Mouse (Mus musculus) liver, embryonic 13.5 days (tissue): ENCODE measurements around the gene Rap1gap2. TPM values are rescaled to one million over a fixed set of nuclear protein-coding genes. Genes with fewer than 3 reads are reported as not detected.
A peak's percentile ranks its signal among the peaks of the same experiment; 100 is the strongest.

Experiments used
- ATAC-seq: fragments of 200-750 bp; cut with Nextera tagmentation; 2 replicates; pipeline ENCODE4 v1.8.0; 2017; ENCODE audit warnings: low read depth, mild to moderate bottlenecking, moderate number of reproducible peaks, moderate library complexity
- DNase-seq: peaks from one replicate; pipeline ENCODE4 v3.0.0; 2022
- H3K27ac ChIP-seq: fragments of 300-500 bp; sonication (generic); 2 replicates; pipeline ENCODE4 v1.5.1; 2015; ENCODE audit warnings: moderate library complexity, mild to moderate bottlenecking, inconsistent platforms
- H3K27me3 ChIP-seq: fragments of 300-500 bp; sonication (generic); 2 replicates; pipeline ENCODE4 v1.6.1; 2015; ENCODE audit warnings: mild to moderate bottlenecking, inconsistent platforms
- H3K36me3 ChIP-seq: fragments of 300-500 bp; sonication (generic); 2 replicates; pipeline ENCODE4 v1.6.1; 2015; ENCODE audit warnings: mild to moderate bottlenecking, inconsistent platforms
- H3K4me1 ChIP-seq: fragments of 300-500 bp; sonication (generic); replicated peaks from 2 replicates; pipeline ENCODE4 v1.6.1; 2015; ENCODE audit warnings: inconsistent platforms
- H3K4me2 ChIP-seq: fragments of 300-500 bp; sonication (generic); 2 replicates; pipeline ENCODE4 v1.6.1; 2015; ENCODE audit warnings: inconsistent platforms, mild to moderate bottlenecking, moderate library complexity
- H3K4me3 ChIP-seq: fragments of 300-500 bp; sonication (generic); replicated peaks from 2 replicates; pipeline ENCODE4 v1.5.1; 2015; ENCODE audit warnings: mild to moderate bottlenecking, inconsistent platforms
- H3K9ac ChIP-seq: fragments of 300-500 bp; sonication (generic); 2 replicates; pipeline ENCODE4 v1.6.1; 2015; ENCODE audit warnings: mild to moderate bottlenecking, inconsistent platforms
- H3K9me3 ChIP-seq: fragments of 300-500 bp; sonication (generic); replicated peaks from 2 replicates; pipeline ENCODE4 v1.6.1; 2016; ENCODE audit warnings: inconsistent platforms
- whole genome bisulfite sequencing: fragments of 180-500 bp; shearing (Covaris S2); methylation state at CpG from one replicate; pipeline ENCODE4 v1.1.7; 2015; ENCODE audit not compliant: insufficient replicate concordance; 5-methylcytosine and 5-hydroxymethylcytosine counted together
- polyA plus RNA-seq: library from polyadenylated mRNA; unstranded; fragments of >200 nt; fragmentation: Nextera tagmentation; extraction: Ambion mirVana; gene quantifications from 2 replicates; pipeline ENCODE4 v1.2.1, GENCODE M21; 2015

Gene Rap1gap2
- polyA plus RNA-seq, 1 experiment from 2014 or later, result 0.77 TPM

- Histone ChIP-seq H3K27ac (no peak overlapping the region), H3K9me3 (no peaks in the 10 kb centered on the region), H3K4me3 (no peak overlapping the region), H3K36me3 (no peaks in the 10 kb centered on the region), H3K27me3 (no peaks in the 10 kb centered on the region), H3K4me2 (no peak overlapping the region), H3K9ac (no peak overlapping the region), H3K4me1 (0 out of 2 replicates have a peak, but pooled peaks cover 4% of the 10 kb centered on the region)
- WGBS, result 47% methylated on average over 4 of the region's 4 CpGs
- DNase-seq, result no peak
- 0 out of 2 replicates have a peak, but pooled peaks have one; percentile 43 for ATAC-seq
Observed at GRCm38 (mm10) chr11:74408587-74409446, 201.9 kb downstream of the Rap1gap2 start.

DNA sequence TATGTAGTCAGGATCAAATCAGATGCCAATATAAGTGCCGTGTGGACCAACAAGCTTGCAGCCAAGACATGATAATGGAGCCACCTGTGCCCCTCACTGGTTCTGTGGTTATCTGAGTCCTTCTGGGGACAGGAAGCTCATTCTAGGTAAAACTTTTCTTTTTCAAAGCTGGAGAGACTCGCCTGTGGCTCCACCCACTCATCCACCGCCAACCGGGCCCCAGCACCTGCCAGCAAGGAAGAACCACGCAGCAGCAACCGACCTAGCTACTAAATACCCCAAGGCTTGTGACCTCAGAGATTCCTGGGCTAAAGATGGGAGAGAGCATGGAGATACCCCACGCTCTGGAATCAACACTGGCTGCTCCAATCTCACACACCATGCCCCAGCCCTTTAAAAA is 205.5 kb downstream of the Rap1gap2 start:
- DNase-seq, result no peak
- H3K9ac ChIP-seq, result no peak overlapping the region
- WGBS, result 61% methylated on average over 7 of the region's 7 CpGs

GRCm38 (mm10) chr11:74404216-74404615 is 206.5 kb downstream of the Rap1gap2 start:
- no peak overlapping the region for H3K9ac ChIP-seq
- no peak overlapping the region for H3K4me3 ChIP-seq
- no peaks in the 10 kb centered on the region for H3K27me3 ChIP-seq
- no peak overlapping the region for H3K27ac ChIP-seq
- H3K4me1 ChIP-seq, result no peaks in the 10 kb centered on the region
- no peaks in the 10 kb centered on the region for H3K36me3 ChIP-seq
- no peak overlapping the region for H3K4me2 ChIP-seq
- 48% methylated on average over 2 of the region's 2 CpGs for WGBS
- DNase-seq (no peak), ATAC-seq (no peak)
- no peaks in the 10 kb centered on the region for H3K9me3 ChIP-seq

More for the DNA sequence above, 205.5 kb downstream of the Rap1gap2 start:
- Histone ChIP-seq H3K4me3 (no peak overlapping the region), H3K27ac (no peak overlapping the region), H3K36me3 (no peaks in the 10 kb centered on the region), H3K4me2 (no peak overlapping the region), H3K27me3 (no peaks in the 10 kb centered on the region), H3K4me1 (0 out of 2 replicates have a peak, but pooled peaks cover 3% of the 10 kb centered on the region), H3K9me3 (no peaks in the 10 kb centered on the region)
- no peak for ATAC-seq

DNA sequence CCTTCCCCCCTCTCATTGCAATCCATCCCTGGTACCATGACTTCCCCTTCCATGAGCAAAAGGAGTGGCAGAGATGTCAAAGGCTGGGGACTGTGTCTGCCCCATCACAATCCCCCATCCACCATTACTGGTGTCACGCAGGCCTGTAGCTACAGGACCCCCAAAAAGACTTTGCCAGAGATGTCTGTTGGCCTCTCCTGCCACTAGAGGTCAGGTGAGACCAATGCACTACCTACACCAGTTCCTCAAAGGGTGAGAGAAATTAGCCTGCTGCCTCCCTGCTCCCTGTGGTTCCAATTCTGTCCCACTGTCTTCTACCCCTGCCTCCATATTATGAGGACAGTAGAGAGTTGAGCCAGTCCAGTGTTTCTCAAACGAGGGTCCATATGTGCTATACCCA is 208.6 kb downstream of the Rap1gap2 start:
- no peak for ATAC-seq
- H3K4me3 ChIP-seq, result no peak overlapping the region

DNA sequence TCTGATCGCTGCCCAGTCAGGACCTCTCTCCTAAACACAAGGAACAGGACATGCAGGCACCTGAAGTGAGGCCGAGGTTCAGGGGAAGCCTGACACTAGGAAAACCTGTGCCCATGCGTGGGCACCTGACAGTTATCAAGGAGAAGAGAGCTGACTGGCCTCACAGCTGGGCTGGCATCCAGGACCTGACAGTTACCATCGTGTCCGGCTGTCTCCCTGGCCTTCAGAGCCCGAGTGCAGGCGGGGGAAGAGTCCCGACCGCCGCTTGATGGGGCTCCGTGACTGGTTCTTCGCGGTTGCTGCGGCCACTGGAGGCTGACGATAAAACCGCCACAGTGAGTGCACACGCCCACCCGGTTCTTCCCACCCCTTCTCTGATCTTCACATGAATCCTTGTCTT is 215.1 kb downstream of the Rap1gap2 start:
- Histone ChIP-seq H3K27me3 (no peaks in the 10 kb centered on the region), H3K4me2 (no peak overlapping the region), H3K27ac (no peak overlapping the region), H3K4me3 (no peak overlapping the region), H3K36me3 (no peaks in the 10 kb centered on the region), H3K9me3 (no peaks in the 10 kb centered on the region), H3K9ac (no peak overlapping the region), H3K4me1 (0 out of 2 replicates have a peak, but pooled peaks cover 3% of the 10 kb centered on the region)
- ATAC-seq (no peak), DNase-seq (no peak)
- 55% methylated on average over 18 of the region's 18 CpGs for WGBS

More for the DNA sequence above, 208.6 kb downstream of the Rap1gap2 start:
- no peak overlapping the region for H3K4me2 ChIP-seq
- H3K9ac ChIP-seq, result no peak overlapping the region
- no peaks in the 10 kb centered on the region for H3K9me3 ChIP-seq
- DNase-seq, result no peak
- no peaks in the 10 kb centered on the region for H3K27me3 ChIP-seq
- H3K27ac ChIP-seq, result no peak overlapping the region
- H3K4me1 ChIP-seq, result no peaks in the 10 kb centered on the region
- H3K36me3 ChIP-seq, result no peaks in the 10 kb centered on the region
- 21% methylated on average over 2 of the region's 2 CpGs for WGBS

- Histone ChIP-seq H3K9me3 (no peaks in the 10 kb centered on the region), H3K9ac (no peak overlapping the region), H3K27ac (no peak overlapping the region), H3K4me1 (0 out of 2 replicates have a peak, but pooled peaks cover 3% of the 10 kb centered on the region), H3K27me3 (no peaks in the 10 kb centered on the region), H3K4me3 (no peak overlapping the region), H3K36me3 (no peaks in the 10 kb centered on the region), H3K4me2 (no peak overlapping the region)
- 77% methylated on average over 5 of the region's 5 CpGs for WGBS
- DNase-seq (no peak), ATAC-seq (peak; percentile 77)
Observed at GRCm38 (mm10) chr11:74393489-74393888, 217.2 kb downstream of the Rap1gap2 start.

GRCm38 (mm10) chr11:74392903-74393302 is 217.8 kb downstream of the Rap1gap2 start:
- WGBS, result 61% methylated on average over 6 of the region's 6 CpGs
- no peak overlapping the region for H3K4me2 ChIP-seq
- no peak overlapping the region for H3K4me3 ChIP-seq
- no peaks in the 10 kb centered on the region for H3K27me3 ChIP-seq
- H3K36me3 ChIP-seq, result no peaks in the 10 kb centered on the region
- DNase-seq, result no peak
- no peaks in the 10 kb centered on the region for H3K9me3 ChIP-seq
- ATAC-seq, result no peak
- H3K4me1 ChIP-seq, result 0 out of 2 replicates have a peak, but pooled peaks cover 3% of the 10 kb centered on the region
- no peak overlapping the region for H3K9ac ChIP-seq
- no peak overlapping the region for H3K27ac ChIP-seq

DNA sequence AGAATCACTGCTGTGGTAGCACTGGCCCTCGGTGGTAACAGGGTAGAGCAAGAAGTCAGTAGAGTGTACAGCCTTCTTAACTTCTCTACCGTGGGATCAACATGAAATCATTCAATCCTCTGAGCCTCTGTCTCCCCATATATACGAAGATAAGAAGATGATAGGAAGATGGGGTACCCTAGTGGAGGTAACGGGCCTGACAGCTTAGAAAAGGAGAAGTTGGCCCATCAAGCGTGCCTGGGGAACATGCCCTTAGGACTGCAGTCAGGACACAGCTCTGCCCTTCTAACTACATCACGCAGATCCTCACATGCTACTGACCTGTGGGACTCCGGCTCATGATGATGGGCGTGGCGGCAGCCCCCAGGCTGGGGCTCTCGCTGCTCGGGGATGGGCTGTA is 218.8 kb downstream of the Rap1gap2 start:
- WGBS, result 60% methylated on average over 11 of the region's 11 CpGs
- Histone ChIP-seq H3K36me3 (no peaks in the 10 kb centered on the region), H3K9ac (no peak overlapping the region), H3K27ac (no peak overlapping the region), H3K4me1 (0 out of 2 replicates have a peak, but pooled peaks cover 3% of the 10 kb centered on the region), H3K9me3 (no peaks in the 10 kb centered on the region), H3K4me3 (no peak overlapping the region), H3K27me3 (no peaks in the 10 kb centered on the region), H3K4me2 (no peak overlapping the region)
- DNase-seq, result no peak
- no peak for ATAC-seq

DNA sequence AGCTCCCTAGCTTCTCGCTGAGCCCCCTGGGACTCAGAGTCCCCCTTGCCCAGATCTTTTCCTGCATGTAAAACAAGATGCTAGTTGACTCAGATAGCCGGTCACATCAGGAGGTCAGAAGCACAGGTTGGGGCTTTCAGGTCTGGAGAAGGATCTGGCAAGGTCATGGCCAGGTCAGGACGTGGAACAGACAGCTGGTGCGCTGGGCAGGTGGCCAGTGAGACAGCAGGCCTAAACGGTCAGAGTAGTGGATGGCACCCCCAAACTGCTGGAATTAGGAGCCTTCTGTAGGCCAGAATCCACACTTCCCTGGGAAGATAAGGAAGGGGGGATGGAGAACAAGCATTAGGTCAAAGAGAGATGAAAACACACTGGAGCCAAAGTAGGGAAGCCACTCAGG is 223.5 kb downstream of the Rap1gap2 start:
- H3K4me2 ChIP-seq, result no peak overlapping the region
- no peak overlapping the region for H3K27ac ChIP-seq
- H3K27me3 ChIP-seq, result no peaks in the 10 kb centered on the region
- no peaks in the 10 kb centered on the region for H3K9me3 ChIP-seq
- 68% methylated on average over 5 of the region's 5 CpGs for WGBS
- ATAC-seq (no peak), DNase-seq (no peak)
- no peak overlapping the region for H3K9ac ChIP-seq
- H3K36me3 ChIP-seq, result no peaks in the 10 kb centered on the region
- H3K4me3 ChIP-seq, result no peak overlapping the region
- no peaks in the 10 kb centered on the region for H3K4me1 ChIP-seq

DNA sequence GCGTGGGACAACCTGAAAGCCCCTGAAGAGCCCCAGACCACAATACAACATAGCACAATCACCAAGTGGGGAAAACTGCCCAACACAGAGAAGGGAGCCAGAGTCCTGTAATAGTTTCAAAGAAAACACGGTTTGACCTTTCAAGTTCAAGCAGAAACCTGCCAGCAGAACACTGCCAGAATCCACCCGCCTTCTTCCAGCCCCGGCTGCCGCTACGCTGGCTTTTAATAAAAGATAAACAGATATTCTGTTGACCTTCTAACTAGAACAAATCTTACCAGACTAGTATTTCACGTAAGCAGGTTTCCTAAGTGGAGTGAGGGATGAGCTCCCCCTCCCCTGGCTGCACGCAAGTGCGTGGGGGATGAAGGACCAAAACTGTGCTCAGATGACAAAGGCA is 225.0 kb downstream of the Rap1gap2 start:
- H3K9ac ChIP-seq, result no peak overlapping the region
- 76% methylated on average over 9 of the region's 9 CpGs for WGBS
- ATAC-seq, result no peak
- no peaks in the 10 kb centered on the region for H3K9me3 ChIP-seq
- H3K4me2 ChIP-seq, result no peak overlapping the region
- no peaks in the 10 kb centered on the region for H3K27me3 ChIP-seq
- no peak for DNase-seq
- no peaks in the 10 kb centered on the region for H3K36me3 ChIP-seq
- H3K4me3 ChIP-seq, result no peak overlapping the region
- no peak overlapping the region for H3K27ac ChIP-seq
- no peaks in the 10 kb centered on the region for H3K4me1 ChIP-seq

GRCm38 (mm10) chr11:74379166-74379873 is 231.4 kb downstream of the Rap1gap2 start:
- no peak overlapping the region for H3K27ac ChIP-seq
- DNase-seq (no peak), ATAC-seq (no peak)

More at GRCm38 (mm10) chr11:74379166-74379873, 231.4 kb downstream of the Rap1gap2 start:
- Histone ChIP-seq H3K4me2 (no peak overlapping the region), H3K4me1 (no peaks in the 10 kb centered on the region), H3K27me3 (no peaks in the 10 kb centered on the region), H3K9me3 (no peaks in the 10 kb centered on the region), H3K36me3 (no peaks in the 10 kb centered on the region), H3K4me3 (no peak overlapping the region), H3K9ac (no peak overlapping the region)
- WGBS, result 41% methylated on average over 4 of the region's 4 CpGs
